ENCODE assay signal across 25 mouse cellular contexts in the genomic region with DNA sequence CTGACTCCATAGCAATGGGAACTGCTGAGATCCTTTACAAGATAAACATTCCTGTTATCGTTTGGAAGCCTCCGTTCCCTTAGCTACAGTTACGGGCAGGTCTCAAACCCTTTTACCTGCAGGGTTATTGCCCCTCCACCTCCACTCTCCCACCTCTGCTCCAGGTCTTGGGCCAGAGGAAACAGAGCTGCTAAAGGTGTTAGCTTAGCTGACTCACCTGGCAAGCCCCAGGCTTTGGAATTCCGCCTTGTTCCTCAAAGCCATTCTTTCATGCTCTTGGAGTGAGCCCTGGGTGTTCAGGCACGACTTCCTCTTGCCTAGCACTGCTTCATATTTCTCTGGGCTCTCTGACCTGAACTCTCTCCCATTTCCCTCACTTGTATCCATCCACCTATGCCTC.
A peak's percentile ranks its signal among the peaks of the same experiment; 100 is the strongest.
DNase-seq lines count a peak whose midpoint lies in the region; ATAC-seq and TF ChIP-seq lines count a peak whose summit lies in the region.
"Had no signal": no experiment of that assay in that cellular context is flagged by ENCODE, and none has a peak within 500 bp of the region (broad histone marks: within the 10 kb centered on the region; RNA-seq: fewer than 3 reads in every experiment).

No protein-coding gene starts in this region.

- H3K27me3 ChIP-seq in kidney, embryonic 15.5 days, result no peaks in the 10 kb centered on the region
- H3K27me3 ChIP-seq in lung, embryonic 14.5 days (ENCODE audit: insufficient read depth, low read length), result no peaks in the 10 kb centered on the region
- no peaks in the 10 kb centered on the region for H3K27me3 ChIP-seq in stomach, postnatal 0 days (ENCODE audit: control insufficient read depth, insufficient read depth, low read length)
- H3K27me3 ChIP-seq: heart, embryonic 15.5 days; neural tube, embryonic 12.5 days had no signal

- no peak overlapping the region for H3K4me3 ChIP-seq in kidney, embryonic 15.5 days (replicated peaks)
- no peak overlapping the region for H3K4me3 ChIP-seq in lung, embryonic 14.5 days (ENCODE audit: low read depth, low read length)
- no peak overlapping the region for H3K4me3 ChIP-seq in stomach, postnatal 0 days (ENCODE audit: low read depth, low read length)
- H3K4me3 ChIP-seq: embryonic facial prominence, embryonic 10.5 days; forebrain, embryonic 10.5 days; heart, embryonic 15.5 days; midbrain, embryonic 13.5 days; neural tube, embryonic 12.5 days had no signal

- H3K36me3 ChIP-seq in kidney, embryonic 15.5 days, result no peaks in the 10 kb centered on the region
- H3K36me3 ChIP-seq in lung, embryonic 14.5 days (ENCODE audit: insufficient read depth), result no peaks in the 10 kb centered on the region
- H3K36me3 ChIP-seq in stomach, postnatal 0 days (ENCODE audit: control insufficient read depth, insufficient read depth, low read length), result no peaks in the 10 kb centered on the region
- H3K36me3 ChIP-seq: forebrain, embryonic 10.5 days; heart, embryonic 15.5 days; midbrain, embryonic 13.5 days; neural tube, embryonic 12.5 days had no signal

- no peaks in the 10 kb centered on the region for H3K9me3 ChIP-seq in kidney, embryonic 15.5 days (replicated peaks)
- H3K9me3 ChIP-seq in lung, embryonic 14.5 days (ENCODE audit: low read depth, low read length), result no peaks in the 10 kb centered on the region
- no peaks in the 10 kb centered on the region for H3K9me3 ChIP-seq in stomach, postnatal 0 days (ENCODE audit: control insufficient read depth, low read length)
- H3K9me3 ChIP-seq: embryonic facial prominence, embryonic 10.5 days; forebrain, embryonic 10.5 days; heart, embryonic 15.5 days; midbrain, embryonic 13.5 days; neural tube, embryonic 12.5 days had no signal

- 46% methylated on average over 5 of the region's 5 CpGs for WGBS in kidney, embryonic 15.5 days
- WGBS in lung, embryonic 14.5 days, result 55% methylated on average over 5 of the region's 5 CpGs
- WGBS in stomach, postnatal 0 days, result 50% methylated on average over 5 of the region's 5 CpGs

- DNase-seq in kidney, postnatal 25 days, result no peak
- peak; percentile 46 for DNase-seq in lung, embryonic 14.5 days
- DNase-seq in lung, postnatal 25 days (ENCODE audit: low spot score), result peak; percentile 54
- DNase-seq in stomach, postnatal 0 days (ENCODE audit: low spot score), result peak; percentile 53
- no peak for DNase-seq in frontal cortex, adult 2 months (ENCODE audit: extremely low spot score in 1 of 2, low spot score in 1 of 2)
- no peak for DNase-seq in heart, adult 11 months
- DNase-seq: adrenal gland, postnatal 14 days; cerebellum, adult 9-11 months; gastrocnemius, postnatal 14 days; heart, postnatal 36 days; kidney, adult 9 months; right cerebral cortex, postnatal 14 days; thymus, adult 2 months; thymus, postnatal 4 days had no signal

- TF ChIP-seq EP300 in stomach, postnatal 0 days (optimal IDR thresholded peaks at IDR 0.05), result no peak

- H3K9ac ChIP-seq in kidney, embryonic 15.5 days, result no peak overlapping the region
- no peak overlapping the region for H3K9ac ChIP-seq in lung, embryonic 14.5 days
- no peak overlapping the region for H3K9ac ChIP-seq in stomach, postnatal 0 days (ENCODE audit: low read length)
- H3K9ac ChIP-seq: heart, embryonic 15.5 days; hindbrain, embryonic 14.5 days; liver, embryonic 14.5 days; midbrain, embryonic 13.5 days; neural tube, embryonic 12.5 days had no signal

- no peak overlapping the region for H3K4me2 ChIP-seq in kidney, embryonic 15.5 days
- H3K4me2 ChIP-seq in lung, embryonic 14.5 days, result no peak overlapping the region
- H3K4me2 ChIP-seq in stomach, postnatal 0 days (replicated peaks; ENCODE audit: low read depth), result no peak overlapping the region
- H3K4me2 ChIP-seq: heart, embryonic 15.5 days; hindbrain, embryonic 14.5 days; midbrain, embryonic 13.5 days; neural tube, embryonic 12.5 days had no signal

- ATAC-seq in kidney, embryonic 15.5 days (replicated peaks; ENCODE audit: low FRiP score), result no peak
- ATAC-seq in lung, embryonic 14.5 days (ENCODE audit: insufficient read depth), result peak; percentile 63
- peak; percentile 84 for ATAC-seq in stomach, postnatal 0 days (ENCODE audit: low FRiP score, low TSS enrichment)
- ATAC-seq in monocyte, adult 5-6 weeks (replicated peaks; ENCODE audit: insufficient number of reproducible peaks, low FRiP score, low TSS enrichment, poor library complexity, severe bottlenecking), result no peak
- ATAC-seq: forebrain, embryonic 16.5 days; inflammation-experienced regulatory T-cells, adult 6 months; midbrain, embryonic 13.5 days had no signal

- H3K4me1 ChIP-seq in kidney, embryonic 15.5 days, result 0 out of 2 replicates have a peak, but pooled peaks cover 2% of the 10 kb centered on the region
- no peaks in the 10 kb centered on the region for H3K4me1 ChIP-seq in lung, embryonic 14.5 days (ENCODE audit: insufficient read depth)
- no peaks in the 10 kb centered on the region for H3K4me1 ChIP-seq in stomach, postnatal 0 days (replicated peaks; ENCODE audit: control insufficient read depth, insufficient read depth)
- H3K4me1 ChIP-seq: heart, embryonic 15.5 days; midbrain, embryonic 13.5 days; neural tube, embryonic 12.5 days had no signal

- 0 out of 2 replicates have a peak overlapping the region, but pooled peaks have one; percentile 41 for H3K27ac ChIP-seq in kidney, embryonic 15.5 days
- peak overlapping the region; percentile 69 for H3K27ac ChIP-seq in lung, embryonic 14.5 days (ENCODE audit: low read depth)
- peak overlapping the region; percentile 65 for H3K27ac ChIP-seq in stomach, postnatal 0 days (replicated peaks)
- H3K27ac ChIP-seq: embryonic facial prominence, embryonic 10.5 days; forebrain, embryonic 10.5 days; heart, embryonic 15.5 days; hindbrain, embryonic 14.5 days; liver, embryonic 14.5 days; midbrain, embryonic 13.5 days; neural tube, embryonic 12.5 days had no signal

- TF ChIP-seq CTCF in lung, embryonic 14.5 days (IDR thresholded peaks at IDR 0.05; ENCODE audit: low read depth), result no peak
- TF ChIP-seq CTCF in stomach, postnatal 0 days (IDR thresholded peaks at IDR 0.05; ENCODE audit: low read depth), result no peak

Comparison
In these comparisons a context has a peak if more than half of its experiments do, and no peak if none do; other contexts are left out.
1. ATAC-seq: peak in lung, embryonic 14.5 days (single experiment) and stomach, postnatal 0 days (single experiment); none in kidney, embryonic 15.5 days (single experiment) and monocyte, adult 5-6 weeks (single experiment).
2. DNase-seq: peak in lung, embryonic 14.5 days (single experiment), lung, postnatal 25 days (single experiment) and stomach, postnatal 0 days (single experiment); none in kidney, postnatal 25 days (0 of 2), frontal cortex, adult 2 months (0 of 2) and heart, adult 11 months (single experiment).
3. Peak in every context shown above with its lines, with median percentiles within 50 percentile points of each other: H3K27ac ChIP-seq.